Mouse (Mus musculus) right cerebral cortex, postnatal 4 days (tissue): ENCODE data around the gene Prl6a1.

Experiments
- DNase-seq: peaks from one replicate; pipeline ENCODE4 v3.0.0-alpha.2; 2022

Gene Prl6a1

GRCm38 (mm10) chr13:27312334-27313225 is at the start of gene Prl6a1:
TSS of gene Prl6a1 (plus strand) at chr13:27312627.
- DNase-seq: no peak

GRCm38 (mm10) chr13:27334989-27335388 is 22.6 kb downstream of the Prl6a1 start:
- DNase-seq: no peak

- no peak for DNase-seq
These were observed 30.4 kb downstream of the Prl6a1 start for GRCm38 (mm10) chr13:27342733-27343275.

GRCm38 (mm10) chr13:27345373-27345772 is 32.9 kb downstream of the Prl6a1 start, which contains the start of gene Prl8a2:
TSS of gene Prl8a2 (plus strand) at chr13:27345673.
- no peak for DNase-seq
